Mouse (Mus musculus): ENCODE data around the gene Atp2a3.

DNA sequence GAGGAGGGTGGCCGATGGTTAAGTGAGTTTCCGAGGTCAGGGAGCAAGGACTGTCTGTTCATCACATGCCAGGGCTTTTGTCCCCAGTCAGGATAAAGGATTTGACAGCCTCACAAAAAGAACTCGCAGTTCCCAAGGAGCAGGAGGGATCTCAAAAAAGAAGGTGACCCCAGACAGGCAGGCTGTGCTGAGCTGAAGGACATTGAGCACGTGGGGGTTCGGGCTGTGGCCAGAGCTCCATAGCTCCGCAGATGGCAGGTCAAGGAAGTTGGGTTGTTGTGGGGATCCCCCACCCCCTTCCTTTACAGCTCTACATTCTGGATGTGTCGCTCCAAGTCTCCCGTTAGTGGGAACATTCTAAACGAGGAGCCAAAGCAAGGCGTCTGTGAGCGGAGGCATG is 13.1 kb upstream of the Atp2a3 start:
- no peak for TF ChIP-seq CTCF (IDR thresholded peaks at IDR 0.05; ENCODE audit: insufficient read depth, low read length)
- TF ChIP-seq POLR2A (IDR thresholded peaks at IDR 0.05; ENCODE audit: borderline replicate concordance, extremely low read depth, low read depth, low read length), result no peak

Measured in lung, adult 2 months (tissue).